Mouse (Mus musculus): Measurements from ENCODE around the gene Wasf2.

Wasf2 gene

DNA sequence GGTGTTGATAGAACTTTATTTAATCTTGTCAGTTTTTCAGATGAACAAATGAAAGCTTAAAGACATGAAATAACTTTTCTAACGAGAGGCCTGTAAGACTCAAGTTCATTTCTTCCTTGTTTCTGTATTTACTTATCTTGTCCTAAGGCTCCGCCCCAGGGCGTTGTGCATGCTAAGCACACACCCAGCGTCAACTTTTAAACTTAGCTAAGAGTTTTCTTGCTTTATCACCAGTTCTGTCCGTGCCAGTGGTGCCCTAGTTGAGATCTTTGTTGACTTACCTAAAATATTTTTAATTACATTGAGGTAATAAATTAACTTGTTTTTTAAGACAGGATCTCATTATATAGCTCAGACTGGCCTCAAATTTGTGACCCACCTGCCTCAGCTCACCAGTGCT, 48.0 kb downstream of the Wasf2 start:
- peak; percentile 80 for DNase-seq

DNA sequence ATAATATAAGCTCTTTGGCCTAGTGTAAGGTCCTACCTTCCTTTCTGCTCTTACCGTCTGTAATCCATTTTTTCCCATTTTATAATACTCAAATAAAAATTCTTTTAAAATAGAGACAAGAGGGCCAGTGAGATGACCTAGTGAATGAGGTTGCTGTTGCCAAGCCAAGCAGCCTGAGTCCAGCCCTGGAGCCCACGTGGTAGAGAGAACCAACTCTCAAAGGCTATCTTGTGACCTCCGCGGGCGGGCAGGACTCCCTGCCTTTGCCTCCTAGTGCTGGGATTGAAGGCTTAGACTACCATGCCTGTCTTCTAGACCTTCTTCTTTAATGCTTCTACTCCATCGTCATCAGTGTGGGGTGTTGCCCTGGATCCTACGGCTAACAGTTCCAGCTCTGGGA, 49.0 kb downstream of the Wasf2 start:
- DNase-seq = no peak

DNA sequence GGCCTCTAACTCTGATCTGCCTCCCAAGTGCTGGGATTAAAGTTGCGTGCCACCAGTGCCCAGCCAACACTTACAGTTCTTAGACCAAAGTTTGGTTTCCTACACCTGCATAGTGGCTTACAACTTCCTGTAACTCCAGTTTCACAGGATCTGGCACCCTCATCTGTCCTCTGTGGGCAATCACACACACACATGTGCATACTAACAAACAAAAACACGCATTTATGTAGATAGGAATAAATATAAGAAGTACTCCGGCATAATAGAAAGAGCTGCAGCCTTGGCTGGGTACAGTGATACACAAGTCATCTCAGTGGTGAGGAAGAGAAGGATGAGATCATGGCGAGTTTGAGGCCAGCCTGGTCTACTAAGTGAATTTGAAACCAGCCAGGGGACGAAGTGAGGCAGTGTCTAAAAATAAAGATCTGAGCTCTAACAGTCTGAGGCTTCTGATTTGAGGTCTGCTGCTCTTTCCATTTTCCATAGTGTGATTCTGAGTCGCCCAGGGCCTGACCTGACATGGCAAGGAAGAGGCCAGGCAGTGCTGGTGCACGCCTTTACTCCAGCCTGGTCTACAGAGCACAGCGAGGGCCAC, 52.2 kb downstream of the Wasf2 start:
- no peak for DNase-seq

DNA sequence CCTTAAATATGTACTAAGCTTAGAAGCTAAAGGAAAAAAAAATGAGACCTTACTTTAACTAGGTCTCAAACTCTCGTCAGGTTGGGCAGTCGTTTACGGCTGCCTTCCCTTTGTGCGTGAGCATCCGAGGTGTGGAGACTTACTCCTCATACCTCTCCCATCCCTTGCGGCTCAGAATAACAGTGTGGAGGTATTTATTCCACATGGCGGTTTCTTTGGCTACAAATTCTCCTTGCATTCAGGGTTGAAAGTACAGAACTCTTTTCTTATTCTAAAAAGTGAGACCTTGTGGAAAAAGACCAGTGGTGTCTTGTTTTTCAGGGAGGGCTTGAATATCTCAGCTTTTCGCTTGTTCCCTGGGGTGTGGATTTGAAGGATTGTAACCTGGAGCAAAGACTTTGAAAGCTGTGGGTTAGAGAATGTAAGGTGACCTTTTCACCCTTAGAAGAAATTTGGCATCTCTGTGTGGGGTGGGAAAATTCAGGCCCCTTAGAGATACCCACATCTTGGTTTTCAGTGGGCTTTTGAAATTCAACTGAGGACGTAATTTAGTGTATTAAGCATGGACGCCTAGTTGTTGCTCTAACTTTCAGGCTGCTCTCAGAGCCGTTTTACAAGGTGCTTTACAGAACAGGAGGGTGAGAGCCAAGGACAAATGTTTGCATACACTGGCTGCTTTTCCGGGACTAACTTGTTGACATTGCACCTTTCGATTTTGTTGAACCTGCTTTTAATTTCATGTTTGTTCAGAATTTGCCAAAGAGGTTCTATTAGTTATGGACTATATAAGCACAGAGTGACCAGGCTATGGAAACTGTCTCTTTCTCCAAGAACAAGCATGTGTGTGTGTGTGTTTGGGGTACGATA, 54.0 kb downstream of the Wasf2 start:
- DNase-seq = no peak

DNA sequence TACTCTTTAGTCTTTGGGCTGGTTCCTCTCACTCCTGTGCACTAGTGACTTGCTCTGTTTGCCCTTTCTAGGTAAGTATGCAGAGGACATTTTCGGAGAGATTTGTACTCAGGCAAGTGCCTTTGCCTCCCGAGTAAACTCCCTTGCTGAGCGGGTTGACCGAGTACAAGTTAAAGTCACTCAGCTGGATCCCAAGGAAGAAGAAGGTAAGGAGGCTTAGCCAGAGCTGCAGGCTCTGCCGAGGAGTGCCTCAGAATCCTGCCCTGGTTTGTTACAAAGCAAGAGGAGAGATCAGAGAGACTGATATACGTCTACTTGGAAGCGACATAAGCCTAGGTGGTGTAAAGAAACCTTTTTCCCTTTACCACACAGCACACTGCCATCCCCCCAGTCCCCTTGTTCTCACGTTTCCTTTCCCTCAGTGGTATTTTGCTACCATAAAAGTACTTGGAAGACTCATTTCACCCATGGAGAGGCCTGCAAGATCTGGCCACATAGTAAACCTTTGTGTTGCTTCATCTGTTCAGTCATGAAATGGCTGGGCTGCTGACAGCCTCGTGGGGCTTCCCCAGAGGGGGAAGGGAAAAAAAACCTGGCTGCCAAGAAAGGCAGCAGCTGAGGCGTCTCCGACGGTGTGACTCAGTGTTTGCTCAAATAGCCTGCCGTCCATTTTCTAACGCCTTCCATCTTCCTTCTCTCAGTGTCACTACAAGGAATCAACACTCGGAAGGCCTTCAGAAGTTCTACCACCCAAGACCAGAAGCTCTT, 54.8 kb downstream of the Wasf2 start:
- no peak for DNase-seq

DNA sequence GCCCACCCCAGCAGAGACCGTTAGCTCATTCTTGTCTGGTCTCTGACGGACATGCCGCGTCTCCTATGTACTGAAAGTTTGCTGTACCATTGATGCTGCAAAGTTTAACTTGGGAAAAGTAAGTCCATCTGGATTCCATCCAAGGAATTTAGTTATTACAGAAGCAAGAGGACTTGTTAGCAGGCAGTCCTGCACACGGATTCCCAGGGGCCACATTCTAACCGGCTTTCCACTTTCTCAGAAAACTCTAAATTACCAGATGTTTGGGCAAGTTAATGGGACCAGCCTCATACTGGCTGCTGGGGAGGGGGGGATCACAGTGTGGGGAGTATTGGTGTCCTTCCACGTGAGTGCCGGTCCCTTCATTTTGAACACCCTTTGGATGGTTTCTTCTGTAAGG, 55.6 kb downstream of the Wasf2 start:
- DNase-seq = no peak

DNA sequence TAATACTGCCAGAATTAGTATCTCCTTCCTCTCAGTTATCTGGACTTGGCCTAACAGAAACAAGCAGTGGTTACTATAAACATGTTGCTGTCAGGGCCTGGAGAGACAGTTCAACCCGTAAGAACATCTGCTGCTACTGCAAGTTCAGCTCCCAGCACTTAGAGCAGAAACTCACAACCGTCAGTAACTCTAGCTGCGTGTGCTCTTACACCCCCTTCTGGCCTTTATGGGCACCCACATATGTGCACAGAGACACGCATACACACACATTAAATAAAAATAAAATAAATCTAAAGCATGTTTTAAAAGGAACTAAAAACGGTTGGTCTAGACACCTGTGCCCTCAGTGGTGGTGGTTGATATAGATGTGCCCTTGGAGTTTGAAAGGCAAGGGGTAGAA, 56.6 kb downstream of the Wasf2 start:
- no peak for DNase-seq

DNA sequence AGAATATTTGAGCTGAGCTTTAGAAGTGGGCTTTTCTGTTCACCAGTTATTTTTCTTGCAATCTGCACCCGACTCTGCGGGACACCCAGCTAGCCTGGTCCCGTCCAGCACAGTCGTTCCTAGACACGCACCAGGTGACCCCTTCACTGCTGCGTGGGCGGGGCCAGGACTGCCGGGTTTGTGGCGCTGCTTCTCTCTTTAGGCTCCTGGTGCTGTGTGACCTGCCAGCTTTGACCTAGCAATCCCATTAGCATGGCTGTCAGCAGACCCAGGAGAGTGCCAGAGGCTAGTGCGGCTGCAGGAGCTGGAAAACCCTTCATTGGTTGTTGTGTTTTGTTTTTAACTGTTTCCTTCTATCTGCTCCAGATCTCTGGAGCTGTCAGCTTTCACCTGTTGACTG, 59.1 kb downstream of the Wasf2 start:
- DNase-seq = no peak

DNA sequence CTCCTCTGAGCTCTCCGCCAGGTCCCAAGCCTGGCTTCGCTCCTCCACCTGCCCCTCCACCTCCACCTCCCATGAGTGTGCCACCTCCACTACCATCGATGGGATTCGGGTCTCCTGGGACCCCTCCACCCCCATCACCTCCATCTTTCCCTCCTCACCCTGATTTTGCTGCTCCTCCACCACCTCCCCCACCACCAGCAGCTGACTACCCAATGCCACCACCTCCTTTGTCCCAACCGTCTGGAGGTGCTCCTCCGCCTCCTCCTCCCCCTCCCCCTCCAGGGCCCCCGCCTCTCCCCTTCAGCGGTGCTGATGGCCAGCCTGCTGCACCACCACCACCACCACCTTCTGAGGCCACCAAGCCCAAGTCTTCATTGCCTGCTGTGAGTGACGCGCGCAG, 64.2 kb downstream of the Wasf2 start:
- no peak for DNase-seq

DNA sequence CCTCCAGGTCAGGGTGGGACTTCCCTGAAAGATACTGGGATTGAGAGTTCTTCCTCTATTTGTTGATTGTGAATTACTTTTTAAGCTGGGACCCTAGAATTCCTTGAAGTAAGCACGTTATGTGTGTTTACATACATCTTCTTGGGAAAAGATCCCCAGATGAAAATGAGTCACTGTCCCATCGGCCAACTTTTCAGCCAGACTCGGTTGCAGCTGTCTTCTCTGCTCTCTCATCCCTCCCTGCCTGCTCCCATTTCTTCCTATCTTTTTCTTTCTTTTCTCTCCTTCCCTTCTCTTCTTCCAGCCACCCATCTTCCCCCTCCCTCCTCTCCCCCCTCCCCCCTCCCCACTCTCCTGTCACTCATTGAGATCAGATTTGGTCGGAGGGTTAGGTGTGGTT, 64.7 kb downstream of the Wasf2 start:
- DNase-seq = no peak

DNA sequence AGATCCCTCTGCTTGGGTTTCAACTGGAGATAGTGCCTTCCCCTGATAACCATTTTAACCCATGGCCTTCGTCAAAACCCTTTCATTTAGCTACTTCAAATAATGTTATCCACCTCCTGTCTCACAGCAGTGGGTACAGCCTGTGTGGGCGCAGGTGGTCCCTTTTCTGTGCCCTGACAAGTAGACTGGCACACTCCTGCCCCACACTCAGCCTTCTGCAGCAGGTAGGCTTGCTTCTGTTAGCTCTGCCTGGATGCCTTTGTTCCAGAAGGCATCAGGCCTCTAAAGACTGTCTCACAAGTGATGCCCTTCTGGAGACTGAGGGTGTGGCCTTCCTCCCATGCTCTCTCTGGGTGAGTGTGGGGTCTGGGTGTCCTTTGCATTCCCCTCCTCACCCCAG, 65.8 kb downstream of the Wasf2 start:
- no peak for DNase-seq

DNA sequence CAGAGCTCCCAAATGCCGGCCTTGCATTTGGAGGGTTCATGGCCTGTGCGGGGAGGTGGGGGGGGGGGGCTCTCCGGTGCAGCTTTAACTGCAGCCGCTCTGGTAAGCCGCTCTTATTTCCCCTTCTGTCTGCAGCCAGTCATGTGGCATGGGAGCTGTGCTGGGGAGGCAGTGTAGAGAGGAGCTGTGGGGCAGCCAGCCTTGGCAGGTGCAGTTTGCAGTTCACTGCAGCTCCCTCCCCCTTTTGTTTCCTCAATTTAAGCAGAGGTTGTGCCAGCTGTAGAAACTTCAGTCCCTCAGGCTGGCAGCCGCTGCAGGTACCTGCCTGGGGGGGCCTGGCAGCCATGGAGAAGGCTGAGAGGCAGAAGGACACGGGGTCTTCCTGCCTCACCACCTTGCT, 66.5 kb downstream of the Wasf2 start:
- no peak for DNase-seq

DNA sequence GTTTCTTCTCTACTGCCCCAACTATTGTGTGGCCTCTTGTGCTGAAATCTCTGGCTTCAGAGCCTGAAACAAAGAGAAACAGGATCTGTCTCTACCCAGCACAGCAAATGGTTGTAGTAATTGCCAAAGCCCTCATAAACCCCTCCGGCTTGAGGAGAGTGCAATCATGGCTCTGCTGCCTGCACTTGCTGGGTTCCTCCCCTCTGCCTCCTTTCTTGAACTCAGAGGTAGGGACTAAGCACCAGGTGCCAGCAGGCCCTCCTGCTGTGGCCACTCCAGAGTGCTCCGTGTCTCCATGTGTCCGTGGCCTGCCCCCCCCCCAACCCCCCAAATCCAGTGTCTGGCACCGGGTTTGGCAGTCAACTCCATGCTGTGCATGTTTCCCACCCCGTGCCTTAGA, 67.0 kb downstream of the Wasf2 start:
- DNase-seq = no peak

DNA sequence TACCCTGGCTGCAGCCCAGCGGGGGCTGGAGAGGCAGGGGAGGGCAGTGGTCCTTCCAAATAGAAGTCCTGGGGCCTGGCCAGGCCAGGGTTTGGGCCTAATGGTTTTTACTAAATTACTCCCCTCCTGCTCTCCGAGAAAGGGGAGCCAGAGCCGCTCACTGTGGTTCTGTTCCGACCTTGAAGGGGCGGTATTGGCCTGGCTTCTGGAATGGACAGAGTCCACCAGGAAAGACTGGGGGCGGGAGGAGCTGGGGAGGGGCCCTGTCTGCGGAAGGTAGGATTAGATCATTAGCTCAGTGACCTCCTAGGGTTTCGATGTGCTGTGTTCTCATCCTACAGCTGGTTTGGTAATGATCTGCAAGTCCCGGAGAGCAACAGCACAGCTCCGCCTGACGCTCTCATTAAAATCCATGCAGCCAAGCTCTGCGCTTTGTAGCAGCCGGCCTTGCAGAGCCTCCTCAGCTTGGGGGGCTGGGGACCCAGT, 67.5 kb downstream of the Wasf2 start:
- no peak for DNase-seq

DNA sequence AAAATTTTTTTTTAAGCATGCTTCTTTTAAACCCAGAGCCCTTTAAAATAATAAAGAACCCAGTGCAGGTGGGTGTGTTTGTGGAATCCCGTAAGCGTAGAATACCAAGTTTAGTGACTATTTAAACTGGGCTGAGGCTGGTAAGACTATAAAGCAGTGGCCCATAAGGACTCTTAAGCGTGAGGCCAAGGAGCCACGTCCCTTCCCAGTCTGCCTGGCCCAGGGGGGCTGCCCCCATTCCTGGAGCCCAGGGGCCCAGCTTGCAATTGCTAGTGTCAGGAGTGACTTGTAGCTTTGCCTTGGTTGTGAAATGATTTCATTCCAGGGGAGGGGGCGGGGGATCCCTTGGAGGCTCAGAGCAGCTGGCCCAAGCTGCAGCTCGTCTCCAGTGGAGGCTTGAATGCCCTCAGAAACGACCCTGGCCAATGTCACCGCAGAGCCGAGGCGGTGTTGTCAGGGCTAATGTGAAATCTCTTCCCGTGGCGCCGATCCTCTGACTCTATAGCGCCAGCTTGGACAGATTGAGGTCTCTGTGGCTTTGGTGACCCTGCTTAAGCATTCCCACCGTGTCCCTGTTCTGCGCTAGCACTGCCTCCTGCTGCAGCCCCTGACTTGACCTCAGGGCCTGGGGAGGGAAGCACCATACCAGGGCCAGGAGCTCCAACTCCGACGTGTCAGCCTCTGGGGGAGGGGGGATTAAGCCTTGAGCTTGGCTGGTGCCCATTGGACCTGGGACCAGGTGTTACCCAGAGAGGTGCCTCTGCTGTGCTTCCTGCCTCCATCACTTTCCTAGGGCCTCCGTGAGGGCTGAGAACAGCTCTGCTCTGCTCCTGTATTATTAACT, 68.3 kb downstream of the Wasf2 start:
- no peak for DNase-seq

DNA sequence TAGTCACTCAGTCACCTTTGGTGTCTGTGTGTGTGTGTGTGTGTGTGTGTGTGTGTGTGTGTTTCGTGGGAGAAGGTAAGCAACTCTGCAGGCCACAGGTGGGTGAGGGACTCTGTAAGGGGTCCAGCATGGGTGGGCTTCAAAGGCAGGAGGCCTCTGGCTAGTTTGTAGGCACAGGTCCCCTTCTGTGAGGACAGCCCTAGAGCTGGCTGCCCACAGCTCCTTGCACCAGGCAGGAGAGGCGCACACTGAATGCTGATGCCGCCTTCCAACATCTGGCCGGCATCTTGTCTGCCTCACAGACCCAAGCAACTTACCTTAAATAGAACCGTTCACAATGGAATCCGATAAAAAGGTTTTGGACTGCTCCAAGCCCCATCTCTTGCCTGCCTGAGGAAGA, 69.4 kb downstream of the Wasf2 start:
- no peak for DNase-seq

DNA sequence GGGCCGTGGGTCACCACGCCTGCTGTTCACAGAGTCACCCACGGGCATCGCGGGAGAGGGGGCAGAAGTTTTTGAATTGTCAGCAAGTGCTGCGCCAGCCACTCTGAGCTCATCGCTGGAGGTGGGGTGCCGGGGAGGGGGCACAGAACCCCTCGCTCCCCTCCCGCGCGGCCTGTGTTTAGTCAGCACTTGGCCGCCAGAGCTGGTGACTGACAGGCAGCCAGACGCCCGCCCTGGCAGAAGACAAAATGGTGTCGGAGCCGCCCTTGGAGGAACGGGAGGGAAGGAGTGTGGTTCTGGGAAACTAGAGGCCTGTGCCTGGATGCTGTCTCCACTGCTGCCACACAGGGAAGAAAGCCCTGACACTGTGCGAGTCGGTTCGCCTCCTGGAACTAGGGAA, 70.0 kb downstream of the Wasf2 start:
- DNase-seq = no peak

DNA sequence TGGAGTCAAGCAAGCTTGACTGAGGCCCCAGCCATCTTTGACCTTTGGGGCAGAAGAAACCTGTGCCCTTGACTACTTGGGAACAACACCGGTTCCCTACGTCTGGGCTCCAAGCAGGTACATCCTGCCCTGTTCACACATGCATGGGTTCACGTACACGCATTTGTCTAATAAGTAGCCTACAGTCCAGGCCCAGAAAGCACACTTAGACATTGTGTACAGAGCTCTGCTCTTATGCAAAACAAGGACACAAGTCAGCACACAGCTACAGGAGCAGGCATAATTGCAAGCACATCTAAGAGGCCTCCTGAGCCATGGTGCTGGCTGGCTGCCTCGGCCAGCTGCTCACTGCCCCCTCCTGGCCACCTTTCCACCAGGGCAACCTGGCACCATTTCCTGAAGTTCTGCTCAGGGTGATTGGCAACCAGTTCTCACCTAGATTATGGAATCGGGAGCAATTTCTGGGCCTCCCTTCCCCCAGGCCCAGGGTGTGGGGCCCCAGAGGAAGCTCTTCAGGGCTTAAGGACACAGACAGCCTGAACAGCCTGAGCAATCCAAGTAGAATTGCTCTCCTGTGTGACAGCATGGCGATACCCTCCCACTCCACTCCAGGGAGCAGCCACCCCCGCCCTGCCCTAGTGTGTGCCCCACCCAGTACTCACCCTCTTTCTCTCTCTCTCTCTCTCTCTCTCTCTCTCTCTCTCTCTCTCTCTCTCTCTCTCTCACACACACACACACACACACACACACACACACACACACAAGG, 70.9 kb downstream of the Wasf2 start:
- peak; percentile 38 for DNase-seq

DNA sequence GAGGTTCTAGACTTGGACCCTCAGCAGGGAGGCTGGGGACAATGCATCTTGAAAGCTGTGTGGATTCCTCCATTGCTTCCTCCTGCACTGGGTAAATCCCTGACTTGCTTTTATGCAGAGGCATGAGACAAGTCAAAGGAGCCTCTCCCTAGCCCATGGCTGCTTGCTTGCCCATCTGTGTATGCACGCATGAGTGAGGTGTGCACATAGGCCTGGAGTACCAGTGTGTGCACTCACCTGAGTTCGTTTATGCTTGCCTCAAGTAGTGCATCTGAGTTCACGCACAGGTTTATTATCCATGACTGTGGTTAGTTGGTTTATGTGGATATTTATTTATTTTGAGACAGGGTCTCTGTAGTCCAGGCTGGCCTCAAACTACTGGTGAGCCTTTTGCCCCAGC, 71.9 kb downstream of the Wasf2 start:
- DNase-seq = no peak

DNA sequence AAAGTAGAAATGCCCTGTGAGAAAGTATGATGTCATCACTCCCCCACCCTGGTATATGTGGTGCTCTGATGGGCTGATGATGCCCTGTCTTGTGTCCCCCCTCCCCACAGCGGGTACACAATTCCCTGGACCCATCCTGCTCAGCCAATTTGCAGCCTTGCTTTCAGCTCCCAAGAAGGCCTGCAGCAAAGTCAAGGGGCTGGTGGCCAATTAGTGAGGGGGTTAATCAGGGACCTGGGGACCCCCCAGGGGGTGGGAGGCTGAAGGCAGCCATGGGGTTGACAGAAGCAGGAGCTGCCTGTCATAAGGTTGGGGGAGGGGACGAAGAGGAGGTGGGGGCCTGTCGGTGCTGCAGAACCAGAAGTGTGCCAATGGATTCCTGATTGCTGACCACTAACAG, 73.3 kb downstream of the Wasf2 start:
- no peak for DNase-seq

DNA sequence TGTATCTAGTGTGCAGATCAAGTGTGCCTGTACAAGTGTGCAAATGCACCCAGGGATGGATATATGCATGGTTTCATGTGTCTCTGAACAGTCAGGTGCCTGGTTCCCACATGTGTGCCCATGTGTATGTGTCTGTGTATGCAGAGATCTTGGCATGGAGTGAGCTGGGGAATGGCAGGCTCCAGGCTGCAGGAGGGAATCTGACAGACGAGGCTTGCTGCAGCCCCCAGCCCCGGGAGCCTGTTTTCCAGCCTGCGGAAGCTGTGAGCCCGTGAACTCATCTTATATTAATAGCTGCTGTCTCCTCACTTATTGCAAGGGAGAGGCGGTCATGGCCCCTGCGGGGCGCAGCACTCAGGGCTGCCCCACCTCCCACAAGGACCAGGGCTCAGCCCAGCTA, 74.1 kb downstream of the Wasf2 start:
- no peak for DNase-seq

DNA sequence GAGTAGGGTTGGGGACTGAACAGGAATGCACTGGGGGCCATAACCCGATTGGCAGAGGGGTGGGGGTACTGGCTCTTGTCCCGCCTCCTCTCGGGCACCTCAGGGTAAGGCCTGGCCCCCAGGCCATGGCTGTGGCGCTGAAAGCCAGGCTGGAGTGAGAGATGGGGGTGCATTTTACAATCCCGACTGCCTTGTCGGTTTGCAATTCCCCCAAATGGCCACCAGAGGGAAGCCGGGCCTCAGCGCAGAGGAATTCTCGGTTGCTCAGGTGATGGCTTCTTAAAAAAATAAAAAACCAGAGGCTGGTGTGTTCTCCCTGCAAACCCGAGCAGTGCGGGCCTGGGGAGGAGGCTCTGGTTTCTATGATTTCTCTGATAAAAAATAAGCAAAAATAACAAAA, 79.1 kb downstream of the Wasf2 start:
- DNase-seq = peak; percentile 62

All from liver (tissue).